In genomic region chr19:32127180-32127850, GRCm38 (mm10) we compare ENCODE assay signal across 9 mouse cellular contexts. TPM values are rescaled to one million over a fixed set of nuclear protein-coding genes. Genes with fewer than 3 reads are reported as not detected.
DNase-seq lines count a peak whose midpoint lies in the region; ATAC-seq and TF ChIP-seq lines count a peak whose summit lies in the region.
"Had no signal": no experiment of that assay in that cellular context is flagged by ENCODE, and none has a peak within 500 bp of the region (broad histone marks: within the 10 kb centered on the region; RNA-seq: fewer than 3 reads in every experiment).

No protein-coding gene starts in this region.

- no peak for TF ChIP-seq EP300 in stomach, postnatal 0 days (optimal IDR thresholded peaks at IDR 0.05)

- TF ChIP-seq CTCF in thymus, adult 2 months (IDR thresholded peaks at IDR 0.05; ENCODE audit: borderline replicate concordance, control insufficient read depth, extremely low read depth, insufficient read depth, low read length, poor library complexity): 0 out of 2 replicates have a peak, but pooled peaks have one; percentile 23
- TF ChIP-seq CTCF in stomach, postnatal 0 days (IDR thresholded peaks at IDR 0.05; ENCODE audit: low read depth): peak; percentile 75

- H3K27ac ChIP-seq in forebrain, embryonic 11.5 days (ENCODE audit: low read depth, low read length): no peak overlapping the region
- no peak overlapping the region for H3K27ac ChIP-seq in forebrain, embryonic 16.5 days (ENCODE audit: low read length)
- no peak overlapping the region for H3K27ac ChIP-seq in thymus, adult 2 months (ENCODE audit: control insufficient read depth, insufficient read depth, low read length)
- H3K27ac ChIP-seq in stomach, postnatal 0 days (replicated peaks): no peak overlapping the region

- H3K27me3 ChIP-seq in forebrain, embryonic 11.5 days (ENCODE audit: control insufficient read depth, insufficient read depth, low read length): no peaks in the 10 kb centered on the region
- no peaks in the 10 kb centered on the region for H3K27me3 ChIP-seq in forebrain, embryonic 16.5 days (replicated peaks; ENCODE audit: control insufficient read depth, insufficient read depth, low read length)
- no peaks in the 10 kb centered on the region for H3K27me3 ChIP-seq in thymus, adult 2 months (ENCODE audit: control insufficient read depth, insufficient read depth, low read length)
- H3K27me3 ChIP-seq in stomach, postnatal 0 days (ENCODE audit: control insufficient read depth, insufficient read depth, low read length): no peaks in the 10 kb centered on the region
- H3K27me3 ChIP-seq: megakaryocyte, embryonic 14.5 days had no signal

- TF ChIP-seq POLR2A in thymus, adult 2 months (IDR thresholded peaks at IDR 0.05; ENCODE audit: control insufficient read depth, extremely low read depth, insufficient read depth, low read length, poor library complexity): no peak

- H3K4me1 ChIP-seq in forebrain, embryonic 11.5 days (replicated peaks; ENCODE audit: control insufficient read depth, insufficient read depth, low read length): no peaks in the 10 kb centered on the region
- no peaks in the 10 kb centered on the region for H3K4me1 ChIP-seq in forebrain, embryonic 16.5 days (replicated peaks; ENCODE audit: control insufficient read depth, insufficient read depth, low read length)
- no peaks in the 10 kb centered on the region for H3K4me1 ChIP-seq in thymus, adult 2 months (replicated peaks; ENCODE audit: control insufficient read depth, insufficient read depth, low read length)
- H3K4me1 ChIP-seq in stomach, postnatal 0 days (replicated peaks; ENCODE audit: control insufficient read depth, insufficient read depth): 0 out of 2 replicates have a peak, but pooled peaks cover 3% of the 10 kb centered on the region

- H3K4me2 ChIP-seq in forebrain, embryonic 11.5 days (ENCODE audit: low read depth, low read length, severe bottlenecking): no peak overlapping the region
- H3K4me2 ChIP-seq in forebrain, embryonic 16.5 days (ENCODE audit: low read length): no peak overlapping the region
- no peak overlapping the region for H3K4me2 ChIP-seq in stomach, postnatal 0 days (replicated peaks; ENCODE audit: low read depth)

- 75% methylated on average over 10 of the region's 10 CpGs for WGBS in forebrain, embryonic 11.5 days
- 80% methylated on average over 10 of the region's 10 CpGs for WGBS in forebrain, embryonic 16.5 days
- 82% methylated on average over 10 of the region's 10 CpGs for WGBS in thymus, adult 2 months
- WGBS in stomach, postnatal 0 days: 71% methylated on average over 10 of the region's 10 CpGs

- H3K9me3 ChIP-seq in forebrain, embryonic 11.5 days (ENCODE audit: control insufficient read depth, low read length): no peaks in the 10 kb centered on the region
- H3K9me3 ChIP-seq in forebrain, embryonic 16.5 days (ENCODE audit: control insufficient read depth, low read length): no peaks in the 10 kb centered on the region
- no peaks in the 10 kb centered on the region for H3K9me3 ChIP-seq in stomach, postnatal 0 days (ENCODE audit: control insufficient read depth, low read length)
- H3K9me3 ChIP-seq: megakaryocyte, embryonic 14.5 days had no signal

- ATAC-seq in forebrain, embryonic 11.5 days (replicated peaks; ENCODE audit: low FRiP score): 0 out of 2 replicates have a peak, but pooled peaks have one; percentile 18
- no peak for ATAC-seq in forebrain, embryonic 16.5 days
- peak; percentile 83 for ATAC-seq in stomach, postnatal 0 days (ENCODE audit: low FRiP score, low TSS enrichment)
- no peak for ATAC-seq in activated CD4-positive, CD25-positive, alpha-beta regulatory T cell, adult 4 months

- H3K36me3 ChIP-seq in forebrain, embryonic 11.5 days (ENCODE audit: control insufficient read depth, insufficient read depth, low read length): no peaks in the 10 kb centered on the region
- no peaks in the 10 kb centered on the region for H3K36me3 ChIP-seq in forebrain, embryonic 16.5 days (ENCODE audit: control insufficient read depth, insufficient read depth)
- H3K36me3 ChIP-seq in thymus, adult 2 months (ENCODE audit: control insufficient read depth, insufficient read depth, low read length): no peaks in the 10 kb centered on the region
- peaks cover 7% of the 10 kb centered on the region; the same call in 1 of the 2 replicates for H3K36me3 ChIP-seq in stomach, postnatal 0 days (ENCODE audit: control insufficient read depth, insufficient read depth, low read length)

- H3K9ac ChIP-seq in forebrain, embryonic 11.5 days (ENCODE audit: low read length): no peak overlapping the region
- H3K9ac ChIP-seq in forebrain, embryonic 16.5 days (replicated peaks; ENCODE audit: low read depth, low read length): no peak overlapping the region
- H3K9ac ChIP-seq in stomach, postnatal 0 days (ENCODE audit: low read length): no peak overlapping the region

- DNase-seq in forebrain, embryonic 11.5 days (ENCODE audit: low spot score): no peak
- peak; percentile 30 for DNase-seq in thymus, adult 2 months
- no peak for DNase-seq in thymus, postnatal 0 days (ENCODE audit: low spot score)
- peak; percentile 28 for DNase-seq in kidney, postnatal 10 days
- DNase-seq in stomach, postnatal 0 days (ENCODE audit: low spot score): no peak
- no peak for DNase-seq in right cerebral cortex, postnatal 25 days

- H3K4me3 ChIP-seq in forebrain, embryonic 11.5 days (ENCODE audit: low read depth, low read length): no peak overlapping the region
- H3K4me3 ChIP-seq in forebrain, embryonic 16.5 days (replicated peaks; ENCODE audit: low read length): no peak overlapping the region
- no peak overlapping the region for H3K4me3 ChIP-seq in thymus, adult 2 months (ENCODE audit: control insufficient read depth, insufficient read depth, low read length)
- H3K4me3 ChIP-seq in stomach, postnatal 0 days (ENCODE audit: low read depth, low read length): no peak overlapping the region
- H3K4me3 ChIP-seq: megakaryocyte, embryonic 14.5 days had no signal

RNA-seq across cellular contexts. Expression of gene Asah2, which starts 19.3 kb away (rescaled TPM):
- polyA plus RNA-seq in forebrain, embryonic 11.5 days (2014; fragmentation: Nextera tagmentation; extraction: Ambion mirVana): 0.11 and 0.56 TPM in 2 replicates
- polyA plus RNA-seq in forebrain, embryonic 16.5 days (2015; fragmentation: Nextera tagmentation; extraction: Ambion mirVana): 0.22 and 0.29 TPM in 2 replicates
- 4.1 and 4.3 TPM in 2 replicates for polyA plus RNA-seq in thymus, adult 2 months (2012; rRNA removed)
- 0.72 and 1.0 TPM in 2 replicates for polyA plus RNA-seq in thymus, postnatal 0 days (2015; fragmentation: Nextera tagmentation; extraction: Ambion mirVana)
- 4.4 and 5.5 TPM in 2 replicates for polyA plus RNA-seq in stomach, postnatal 0 days (2015; fragmentation: Nextera tagmentation; extraction: Ambion mirVana)
- polyA plus RNA-seq in activated CD4-positive, CD25-positive, alpha-beta regulatory T cell, adult 4 months (2017; shearing (Covaris generic)): 1 to 10 TPM; 1.2 to 1.8 TPM

Comparison
In these comparisons a context has a peak if more than half of its experiments do, and no peak if none do; other contexts are left out.
1. ATAC-seq: peak in forebrain, embryonic 11.5 days (single experiment) and stomach, postnatal 0 days (single experiment); none in forebrain, embryonic 16.5 days (single experiment) and activated CD4-positive, CD25-positive, alpha-beta regulatory T cell, adult 4 months (single experiment).
2. DNase-seq: peak in thymus, adult 2 months (single experiment) and kidney, postnatal 10 days (single experiment); none in forebrain, embryonic 11.5 days (single experiment), thymus, postnatal 0 days (single experiment), stomach, postnatal 0 days (single experiment) and right cerebral cortex, postnatal 25 days (single experiment).